Mouse (Mus musculus): Measurements from ENCODE around the gene Mllt11. TPM values are rescaled to one million over a fixed set of nuclear protein-coding genes. Genes with fewer than 3 reads are reported as not detected.

The Mllt11 gene
- polyA plus RNA-seq, 1 experiment from 2014 or later = 16.1 TPM

DNA sequence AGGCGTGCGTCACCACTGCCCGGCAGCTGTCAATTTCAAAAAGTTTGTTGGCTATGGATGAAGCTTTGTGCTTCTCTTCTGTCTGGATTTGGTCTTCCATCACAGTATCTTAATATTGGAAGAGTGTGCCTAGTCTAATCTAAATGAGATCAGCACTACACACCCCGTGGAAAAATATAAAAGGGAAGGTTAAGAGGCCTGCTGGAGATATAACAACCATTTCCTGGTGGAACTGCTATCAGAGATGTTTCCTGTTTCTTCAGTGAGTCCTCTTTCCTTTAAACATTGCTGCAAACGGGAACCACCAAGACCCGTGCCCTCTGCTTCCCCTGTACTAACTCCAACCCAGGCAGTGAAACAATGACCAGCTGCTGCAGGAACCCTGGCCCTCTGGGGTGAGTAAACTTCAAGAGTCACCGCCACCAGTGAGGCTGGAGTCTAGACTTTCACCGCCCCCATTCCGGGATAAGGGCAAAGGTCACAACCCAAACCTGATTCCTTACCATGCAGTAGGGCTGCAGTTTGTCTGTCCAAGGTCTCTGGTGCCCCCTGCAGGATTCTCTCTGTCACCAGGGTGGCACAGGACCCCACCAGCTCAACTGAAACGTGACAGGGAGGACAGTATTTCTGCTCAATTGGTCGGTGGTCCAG lies 31.2 kb upstream of the Mllt11 start:
- no peaks in the 10 kb centered on the region for H3K9me3 ChIP-seq (ENCODE audit: low read depth, low read length)
- H3K27ac ChIP-seq (ENCODE audit: low read depth) = no peak overlapping the region
- 43% methylated on average over 11 of the region's 11 CpGs for WGBS
- H3K9ac ChIP-seq = no peak overlapping the region
- peaks cover 70% of the 10 kb centered on the region for H3K36me3 ChIP-seq (ENCODE audit: insufficient read depth)
- TF ChIP-seq CTCF (IDR thresholded peaks at IDR 0.05; ENCODE audit: low read depth) = peak; percentile 76
- no peaks in the 10 kb centered on the region for H3K27me3 ChIP-seq (ENCODE audit: insufficient read depth, low read length)
- H3K4me1 ChIP-seq (ENCODE audit: insufficient read depth) = no peaks in the 10 kb centered on the region
- peak; percentile 80 for DNase-seq
- no peak overlapping the region for H3K4me3 ChIP-seq (ENCODE audit: low read depth, low read length)
- ATAC-seq (ENCODE audit: insufficient read depth) = peak; percentile 49; the same call in 1 of the 2 replicates
- H3K4me2 ChIP-seq = no peak overlapping the region

GRCm38 (mm10) chr3:95261975-95262374 lies 30.0 kb upstream of the Mllt11 start:
- no peak overlapping the region for H3K27ac ChIP-seq (ENCODE audit: low read depth)
- no peak overlapping the region for H3K9ac ChIP-seq
- DNase-seq (no peak), ATAC-seq (ENCODE audit: insufficient read depth) (no peak)
- no peaks in the 10 kb centered on the region for H3K4me1 ChIP-seq (ENCODE audit: insufficient read depth)
- H3K4me2 ChIP-seq = no peak overlapping the region
- no peaks in the 10 kb centered on the region for H3K9me3 ChIP-seq (ENCODE audit: low read depth, low read length)
- no peak overlapping the region for H3K4me3 ChIP-seq (ENCODE audit: low read depth, low read length)
- H3K27me3 ChIP-seq (ENCODE audit: insufficient read depth, low read length) = no peaks in the 10 kb centered on the region
- WGBS = 94% methylated on average over 4 of the region's 4 CpGs
- H3K36me3 ChIP-seq (ENCODE audit: insufficient read depth) = peaks cover 70% of the 10 kb centered on the region
- TF ChIP-seq CTCF (IDR thresholded peaks at IDR 0.05; ENCODE audit: low read depth) = no peak

- DNase-seq = no peak
- H3K36me3 ChIP-seq (ENCODE audit: insufficient read depth) = peaks cover 74% of the 10 kb centered on the region
- H3K27me3 ChIP-seq (ENCODE audit: insufficient read depth, low read length) = no peaks in the 10 kb centered on the region
- no peak overlapping the region for H3K9ac ChIP-seq
- no peak overlapping the region for H3K4me2 ChIP-seq
- H3K4me1 ChIP-seq (ENCODE audit: insufficient read depth) = no peaks in the 10 kb centered on the region
- no peak for ATAC-seq (ENCODE audit: insufficient read depth)
- no peak overlapping the region for H3K4me3 ChIP-seq (ENCODE audit: low read depth, low read length)
- H3K27ac ChIP-seq (ENCODE audit: low read depth) = no peak overlapping the region
- TF ChIP-seq CTCF (IDR thresholded peaks at IDR 0.05; ENCODE audit: low read depth) = no peak
- 77% methylated on average over 5 of the region's 5 CpGs for WGBS
- no peaks in the 10 kb centered on the region for H3K9me3 ChIP-seq (ENCODE audit: low read depth, low read length)
These were observed 25.0 kb upstream of the Mllt11 start for GRCm38 (mm10) chr3:95256931-95257330.

DNA sequence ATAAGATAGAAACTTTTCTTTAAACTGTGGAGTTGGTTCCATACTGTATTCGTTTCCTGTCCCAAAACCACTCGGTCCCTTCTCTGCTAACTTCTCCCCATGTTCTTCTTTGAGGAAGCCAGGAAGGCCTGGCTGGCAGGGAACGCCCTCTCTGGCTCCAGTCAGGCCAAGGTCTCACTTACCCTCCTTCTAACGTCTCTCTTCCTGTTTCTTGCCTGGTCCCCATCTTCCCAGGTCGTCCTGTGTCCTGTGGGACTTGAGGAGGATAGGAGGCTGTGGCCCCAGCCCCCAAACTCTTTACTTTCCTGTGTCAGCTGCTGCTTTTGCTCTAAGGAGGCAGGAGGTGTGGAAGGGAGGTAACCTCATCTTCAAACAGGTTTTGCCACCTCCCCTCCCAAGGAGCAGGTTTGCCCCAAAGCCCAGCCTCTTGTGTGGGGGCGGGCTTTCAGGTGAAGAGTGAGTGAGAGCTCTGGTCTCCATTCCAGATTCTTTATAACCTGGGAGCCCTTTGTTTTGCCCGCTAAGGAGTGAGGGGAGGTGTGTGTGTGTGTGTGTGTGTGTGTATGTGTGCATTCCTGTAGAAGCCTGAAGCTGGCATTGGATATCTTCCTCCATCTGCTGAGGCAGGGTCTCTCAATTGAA lies 18.9 kb upstream of the Mllt11 start, which contains the start of gene Bnipl:
TSS of gene Bnipl (minus strand) at position 411 of the 642 bp plus-strand sequence.
- Histone ChIP-seq H3K27me3 (ENCODE audit: insufficient read depth, low read length) (no peaks in the 10 kb centered on the region), H3K4me2 (peak within 1 kb of the TSS; percentile 35), H3K9ac (0 out of 2 replicates have a peak within 1 kb of the TSS, but pooled peaks have one; percentile 18), H3K9me3 (ENCODE audit: low read depth, low read length) (no peaks in the 10 kb centered on the region), H3K4me1 (ENCODE audit: insufficient read depth) (no peaks in the 10 kb centered on the region), H3K27ac (ENCODE audit: low read depth) (0 out of 2 replicates have a peak within 1 kb of the TSS, but pooled peaks have one; percentile 31), H3K36me3 (ENCODE audit: insufficient read depth) (peaks cover 24% of the 10 kb centered on the region), H3K4me3 (ENCODE audit: low read depth, low read length) (0 out of 2 replicates have a peak within 1 kb of the TSS, but pooled peaks have one; percentile 1)
- DNase-seq = peak; percentile 53
- peak; percentile 65 for ATAC-seq (ENCODE audit: insufficient read depth)
- 41% methylated on average over 7 of the region's 7 CpGs for WGBS
- TF ChIP-seq CTCF (IDR thresholded peaks at IDR 0.05; ENCODE audit: low read depth) = no peak

GRCm38 (mm10) chr3:95250361-95250760 lies 18.4 kb upstream of the Mllt11 start:
- no peaks in the 10 kb centered on the region for H3K9me3 ChIP-seq (ENCODE audit: low read depth, low read length)
- ATAC-seq (ENCODE audit: insufficient read depth) (no peak), DNase-seq (no peak)
- H3K4me3 ChIP-seq (ENCODE audit: low read depth, low read length) = 0 out of 2 replicates have a peak overlapping the region, but pooled peaks have one; percentile 1
- H3K36me3 ChIP-seq (ENCODE audit: insufficient read depth) = peaks cover 21% of the 10 kb centered on the region
- 69% methylated on average over 5 of the region's 5 CpGs for WGBS
- H3K27ac ChIP-seq (ENCODE audit: low read depth) = no peak overlapping the region
- 0 out of 2 replicates have a peak overlapping the region, but pooled peaks have one; percentile 18 for H3K9ac ChIP-seq
- H3K4me2 ChIP-seq = peak overlapping the region; percentile 35
- H3K27me3 ChIP-seq (ENCODE audit: insufficient read depth, low read length) = no peaks in the 10 kb centered on the region
- H3K4me1 ChIP-seq (ENCODE audit: insufficient read depth) = no peaks in the 10 kb centered on the region
- no peak for TF ChIP-seq CTCF (IDR thresholded peaks at IDR 0.05; ENCODE audit: low read depth)

DNA sequence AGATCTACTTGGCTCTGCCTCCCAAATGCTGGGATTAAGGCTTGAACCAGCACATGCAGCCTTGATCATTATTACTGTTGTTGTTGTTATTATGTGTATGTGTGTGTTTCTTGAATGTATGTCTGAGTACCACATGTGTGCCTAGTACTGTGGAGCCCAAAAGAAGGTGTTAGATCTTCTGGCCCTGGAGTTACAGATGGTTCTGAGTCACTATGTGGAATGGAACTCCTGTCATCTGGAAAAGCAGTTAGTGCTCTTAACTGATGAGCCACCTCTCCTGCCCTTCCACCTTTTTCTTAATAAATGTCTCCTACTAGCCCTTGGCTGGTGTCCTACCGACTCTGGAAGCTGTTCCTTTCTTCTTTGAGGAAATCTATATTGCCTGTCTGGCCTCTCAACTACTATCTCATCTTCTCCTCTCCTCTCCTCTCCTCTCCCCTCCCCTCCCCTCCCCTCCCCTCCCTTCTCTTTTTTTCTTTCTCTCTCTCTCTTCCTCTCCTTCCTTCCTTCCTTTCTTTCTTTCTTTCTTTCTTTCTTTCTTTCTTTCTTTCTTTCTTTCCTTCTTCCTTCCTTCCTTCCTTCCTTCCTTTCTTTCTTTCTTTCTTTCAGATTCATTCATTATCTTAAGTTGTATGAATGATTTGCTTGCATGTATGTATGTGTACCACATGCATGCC lies 15.8 kb upstream of the Mllt11 start:
- H3K27me3 ChIP-seq (ENCODE audit: insufficient read depth, low read length) = no peaks in the 10 kb centered on the region
- DNase-seq (no peak), ATAC-seq (ENCODE audit: insufficient read depth) (no peak)
- H3K4me3 ChIP-seq (ENCODE audit: low read depth, low read length) = no peak overlapping the region
- H3K4me1 ChIP-seq (ENCODE audit: insufficient read depth) = no peaks in the 10 kb centered on the region
- no peak overlapping the region for H3K4me2 ChIP-seq
- H3K27ac ChIP-seq (ENCODE audit: low read depth) = no peak overlapping the region
- no peak for TF ChIP-seq CTCF (IDR thresholded peaks at IDR 0.05; ENCODE audit: low read depth)
- WGBS = 57% methylated on average over 1 of the region's 1 CpGs
- H3K9me3 ChIP-seq (ENCODE audit: low read depth, low read length) = no peaks in the 10 kb centered on the region
- 0 out of 2 replicates have a peak, but pooled peaks cover 2% of the 10 kb centered on the region for H3K36me3 ChIP-seq (ENCODE audit: insufficient read depth)
- no peak overlapping the region for H3K9ac ChIP-seq

Measured in lung, embryonic 14.5 days (tissue).